Mouse (Mus musculus): Measurements from ENCODE around the gene Ube2m. TPM values are rescaled to one million over a fixed set of nuclear protein-coding genes. Genes with fewer than 3 reads are reported as not detected.
"Not testable (repeated sequence)": the region's sequence is repeated elsewhere in the genome, so short reads cannot be mapped to it uniquely, and the experiment has no call there.

Gene Ube2m
- total RNA-seq (2014; rRNA removed) (359 and 383 TPM in 2 replicates), polyA plus RNA-seq (2015; fragmentation: Nextera tagmentation; extraction: Ambion mirVana) (146 and 147 TPM in 2 replicates)

DNA sequence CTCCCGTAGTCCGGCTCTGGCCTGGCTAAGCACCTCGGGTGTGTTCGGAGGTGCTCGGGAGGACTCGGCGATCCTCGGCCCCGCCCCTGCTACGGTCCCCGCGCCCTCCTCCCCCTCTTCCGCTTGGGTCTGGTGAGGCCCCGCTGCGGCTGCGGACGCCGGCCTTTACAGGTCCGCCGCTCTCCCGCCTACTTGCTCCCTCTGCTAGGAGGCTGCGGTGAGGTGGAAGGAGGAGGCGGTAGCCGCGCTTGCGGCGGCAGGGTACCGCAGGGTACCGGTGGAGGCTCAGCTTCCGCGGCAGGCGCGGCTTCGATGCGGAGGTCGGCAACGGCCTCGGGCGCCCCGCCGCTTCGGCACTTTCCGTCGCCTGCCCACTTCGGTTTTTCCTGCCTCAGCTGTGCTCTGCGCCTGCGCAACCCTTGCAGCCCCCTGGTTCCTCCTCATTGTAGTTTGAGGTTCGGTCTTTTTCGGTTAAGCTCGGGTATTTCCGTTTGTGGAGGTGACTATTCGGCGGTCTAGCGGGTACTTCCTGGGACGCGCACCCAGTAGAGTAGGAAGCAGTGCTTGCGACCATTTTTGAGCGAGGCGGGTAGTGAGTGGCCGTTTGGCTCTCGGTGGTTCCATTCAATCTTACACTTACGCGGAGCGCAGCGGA, at the start of gene Ube2m:
TSS of gene Ube2m (minus strand) at position 375 of the 655 bp plus-strand sequence.
- Histone ChIP-seq H3K4me1 (ENCODE audit: insufficient read depth, low read length) (peaks cover 14% of the 10 kb centered on the region), H3K9ac (replicated peaks; ENCODE audit: low read length, poor library complexity, severe bottlenecking) (peak within 1 kb of the TSS; percentile 98), H3K9me3 (ENCODE audit: low read length) (no peaks in the 10 kb centered on the region), H3K4me2 (ENCODE audit: low read depth, low read length, poor library complexity, severe bottlenecking) (peak within 1 kb of the TSS; percentile 87), H3K27me3 (ENCODE audit: insufficient read depth, low read length) (peaks cover 10% of the 10 kb centered on the region; the same call in 1 of the 2 replicates), H3K27ac (ENCODE audit: low read depth, low read length) (peak within 1 kb of the TSS; percentile 98), H3K4me3 (ENCODE audit: low read depth, low read length) (peak within 1 kb of the TSS; percentile 87), H3K36me3 (ENCODE audit: insufficient read depth, low read length) (peaks cover 15% of the 10 kb centered on the region)
- no peak for TF ChIP-seq CTCF (IDR thresholded peaks at IDR 0.05)
- peak; percentile 92 for ATAC-seq (ENCODE audit: low FRiP score)
- DNase-seq (ENCODE audit: low spot score) = peak; percentile 99
- WGBS = under 1% methylated on average over 42 of the region's 65 CpGs

DNA sequence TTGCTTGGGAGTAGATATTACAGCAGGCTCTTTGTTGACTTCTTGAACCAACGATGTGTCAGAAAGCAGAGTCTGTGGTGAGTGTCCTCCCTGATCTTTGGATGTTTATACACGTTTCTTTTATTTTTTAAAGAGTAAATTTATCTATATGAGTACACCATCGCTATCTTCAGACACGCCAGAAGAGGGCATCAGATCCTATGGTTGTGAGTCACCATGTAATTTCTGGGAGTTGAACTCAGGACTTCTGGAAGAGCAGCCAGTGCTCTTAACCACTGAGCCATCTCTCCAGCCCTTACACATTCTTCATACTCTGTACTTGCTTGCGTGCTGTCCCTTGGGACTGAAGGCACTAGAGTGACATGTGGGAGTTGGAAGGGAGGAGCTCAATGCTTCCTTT, 34.2 kb upstream of the Ube2m start:
- Histone ChIP-seq H3K27ac (ENCODE audit: low read depth, low read length) (no peak overlapping the region), H3K4me2 (ENCODE audit: low read depth, low read length, poor library complexity, severe bottlenecking) (no peak overlapping the region), H3K9ac (replicated peaks; ENCODE audit: low read length, poor library complexity, severe bottlenecking) (no peak overlapping the region), H3K36me3 (ENCODE audit: insufficient read depth, low read length) (no peaks in the 10 kb centered on the region), H3K4me1 (ENCODE audit: insufficient read depth, low read length) (no peaks in the 10 kb centered on the region), H3K4me3 (ENCODE audit: low read depth, low read length) (no peak overlapping the region), H3K9me3 (ENCODE audit: low read length) (no peaks in the 10 kb centered on the region), H3K27me3 (ENCODE audit: insufficient read depth, low read length) (no peaks in the 10 kb centered on the region)
- DNase-seq (ENCODE audit: low spot score) (no peak), ATAC-seq (ENCODE audit: low FRiP score) (no peak)
- TF ChIP-seq CTCF (IDR thresholded peaks at IDR 0.05) = no peak
- 63% methylated on average over 5 of the region's 5 CpGs for WGBS

DNA sequence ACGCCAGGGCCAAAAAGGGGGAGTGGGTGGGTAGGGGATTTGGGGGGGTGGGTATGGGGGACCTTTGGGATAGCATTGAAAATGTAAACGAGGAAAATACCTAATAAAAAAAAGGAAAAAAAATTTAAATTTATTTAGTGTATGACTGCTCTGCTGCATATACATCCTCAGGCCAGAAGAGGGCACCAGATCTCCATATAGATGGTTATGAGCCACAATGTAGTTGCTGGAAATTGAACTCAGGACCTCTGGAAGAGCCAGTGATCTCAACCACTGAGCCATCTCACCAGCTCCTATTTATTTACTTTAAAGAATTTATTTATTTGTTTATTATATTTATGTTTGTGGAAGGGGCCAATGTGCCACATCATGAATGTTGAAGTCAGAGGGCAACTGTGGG, 25.3 kb upstream of the Ube2m start:
- H3K4me2 ChIP-seq (ENCODE audit: low read depth, low read length, poor library complexity, severe bottlenecking); H3K9me3 ChIP-seq (ENCODE audit: low read length); H3K27ac ChIP-seq (ENCODE audit: low read depth, low read length); H3K9ac ChIP-seq (replicated peaks; ENCODE audit: low read length, poor library complexity, severe bottlenecking); ATAC-seq (ENCODE audit: low FRiP score); DNase-seq (ENCODE audit: low spot score); H3K4me1 ChIP-seq (ENCODE audit: insufficient read depth, low read length); H3K27me3 ChIP-seq (ENCODE audit: insufficient read depth, low read length); H3K36me3 ChIP-seq (ENCODE audit: insufficient read depth, low read length); H3K4me3 ChIP-seq (ENCODE audit: low read depth, low read length): not testable (repeated sequence)
- WGBS = 46% methylated on average over 2 of the region's 2 CpGs
- peak; percentile 50 for TF ChIP-seq CTCF (IDR thresholded peaks at IDR 0.05)

DNA sequence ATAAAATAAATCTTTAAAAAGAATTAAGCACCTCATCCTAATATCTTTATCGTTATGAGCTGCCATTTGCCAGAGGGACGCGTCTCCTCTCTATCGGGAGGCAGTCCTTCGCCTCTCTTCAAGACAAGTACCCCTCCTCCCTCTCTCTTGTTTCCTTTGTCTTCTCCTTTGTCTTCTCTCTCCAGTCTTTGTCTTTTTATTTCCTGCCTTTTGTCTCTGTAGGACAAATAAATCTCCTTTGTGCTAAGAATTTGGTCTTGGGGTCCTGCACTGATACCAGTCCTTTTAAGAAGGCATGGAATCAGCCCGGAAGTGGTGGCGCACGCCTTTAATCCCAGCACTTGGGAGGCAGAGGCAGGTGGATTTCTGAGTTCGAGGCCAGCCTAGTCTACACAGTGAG, 21.5 kb upstream of the Ube2m start:
- H3K4me1 ChIP-seq (ENCODE audit: insufficient read depth, low read length) = no peaks in the 10 kb centered on the region; the same call in 1 of the 2 replicates
- no peak for TF ChIP-seq CTCF (IDR thresholded peaks at IDR 0.05)
- no peak overlapping the region for H3K9ac ChIP-seq (replicated peaks; ENCODE audit: low read length, poor library complexity, severe bottlenecking)
- ATAC-seq (ENCODE audit: low FRiP score) (no peak), DNase-seq (ENCODE audit: low spot score) (no peak)
- H3K27me3 ChIP-seq (ENCODE audit: insufficient read depth, low read length) = no peaks in the 10 kb centered on the region
- H3K4me3 ChIP-seq (ENCODE audit: low read depth, low read length) = no peak overlapping the region
- H3K36me3 ChIP-seq (ENCODE audit: insufficient read depth, low read length) = no peaks in the 10 kb centered on the region
- no peaks in the 10 kb centered on the region for H3K9me3 ChIP-seq (ENCODE audit: low read length)
- 87% methylated on average over 9 of the region's 9 CpGs for WGBS
- H3K4me2 ChIP-seq (ENCODE audit: low read depth, low read length, poor library complexity, severe bottlenecking) = no peak overlapping the region
- no peak overlapping the region for H3K27ac ChIP-seq (ENCODE audit: low read depth, low read length)

DNA sequence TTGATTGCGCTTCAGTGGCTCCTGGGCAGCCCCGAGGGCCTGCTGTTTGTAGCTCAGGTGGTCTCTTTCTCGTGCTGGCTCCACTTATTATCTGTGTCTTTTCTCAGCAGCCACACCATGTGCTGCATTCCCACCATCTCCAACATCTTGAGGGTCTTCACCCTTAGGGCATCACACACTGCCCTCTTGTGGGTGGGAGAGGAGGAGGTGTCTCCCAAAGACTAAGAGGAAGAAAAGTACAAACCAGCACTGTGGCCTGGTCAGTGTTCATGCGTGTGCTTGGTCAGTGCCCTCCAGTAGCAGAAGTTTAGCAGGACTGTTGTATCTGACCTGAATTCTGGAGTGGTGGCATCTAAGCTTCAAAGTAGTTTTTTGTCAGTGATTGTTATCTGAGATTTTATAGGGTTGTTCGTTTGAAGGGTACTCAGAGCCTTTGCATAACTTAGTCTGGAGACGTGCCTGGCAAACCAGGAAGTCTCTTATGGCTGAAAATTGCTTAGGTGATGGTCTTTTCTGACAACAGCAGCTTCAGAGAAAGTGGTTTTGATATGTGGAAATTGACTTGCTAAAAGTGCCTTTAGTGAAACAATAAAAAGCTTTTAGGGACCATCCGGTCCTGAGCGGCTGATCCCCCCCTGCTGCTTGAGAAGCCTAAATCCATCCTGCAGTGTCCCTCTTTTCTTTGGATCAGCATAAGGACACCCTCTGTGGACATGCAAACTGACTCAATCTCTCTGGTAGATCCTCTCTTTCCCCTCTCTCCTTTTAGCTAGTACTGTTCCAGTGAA, 19.0 kb upstream of the Ube2m start:
- TF ChIP-seq CTCF (IDR thresholded peaks at IDR 0.05) = peak; percentile 47
- Histone ChIP-seq H3K4me3 (ENCODE audit: low read depth, low read length) (no peak overlapping the region), H3K36me3 (ENCODE audit: insufficient read depth, low read length) (no peaks in the 10 kb centered on the region), H3K27ac (ENCODE audit: low read depth, low read length) (no peak overlapping the region), H3K9me3 (ENCODE audit: low read length) (no peaks in the 10 kb centered on the region), H3K4me2 (ENCODE audit: low read depth, low read length, poor library complexity, severe bottlenecking) (no peak overlapping the region), H3K27me3 (ENCODE audit: insufficient read depth, low read length) (no peaks in the 10 kb centered on the region), H3K9ac (replicated peaks; ENCODE audit: low read length, poor library complexity, severe bottlenecking) (no peak overlapping the region), H3K4me1 (ENCODE audit: insufficient read depth, low read length) (peaks cover 5% of the 10 kb centered on the region; the same call in 1 of the 2 replicates)
- WGBS = 47% methylated on average over 8 of the region's 8 CpGs
- DNase-seq (ENCODE audit: low spot score) (no peak), ATAC-seq (ENCODE audit: low FRiP score) (no peak)
